Mouse (Mus musculus) CH12.LX (cell line): ENCODE data around the gene Olfr923. TPM values are rescaled to one million over a fixed set of nuclear protein-coding genes. Genes with fewer than 3 reads are reported as not detected.

ENCODE experiments used
- DNase-seq: peaks from one replicate; pipeline ENCODE4 v3.0.0-alpha.2; 2013; ENCODE audit errors: extremely low read depth
- H3K27ac ChIP-seq: 2 replicates; pipeline ENCODE4 v1.5.1; 2012; ENCODE audit warnings: low read depth, mild to moderate bottlenecking, control low read depth, moderate library complexity; ENCODE audit not compliant: insufficient read depth
- H3K27me3 ChIP-seq: replicated peaks from 2 replicates; pipeline ENCODE3; 2012; ENCODE audit warnings: inconsistent platforms
- H3K36me3 ChIP-seq, 2 experiments: replicated peaks in 1 of 2; 2 replicates each; pipeline versions ENCODE3 to v1.6.1; 2012; ENCODE audit warnings: inconsistent platforms in 1 of 2, low read length in 1 of 2, mild to moderate bottlenecking in 1 of 2, mixed read lengths in 1 of 2, moderate library complexity in 1 of 2; ENCODE audit not compliant: control insufficient read depth in 1 of 2, insufficient read depth in 1 of 2
- H3K4me1 ChIP-seq, 2 experiments: 2 replicates each; pipeline ENCODE4 v1.6.1; 2012; ENCODE audit warnings: inconsistent platforms in 1 of 2, moderate library complexity in 1 of 2; ENCODE audit not compliant: insufficient read depth in 2 of 2, control insufficient read depth in 1 of 2
- H3K4me2 ChIP-seq: 2 replicates; pipeline ENCODE4 v1.6.1; 2012; ENCODE audit warnings: low read depth, mild to moderate bottlenecking, control low read depth; ENCODE audit not compliant: poor library complexity, insufficient read depth, severe bottlenecking
- H3K4me3 ChIP-seq, 3 experiments: fragments of 150-350 bp in 1 of 3; sonication (generic) in 1 of 3; replicated peaks in 1 of 3; 2 replicates each; pipeline versions ENCODE3 to v1.5.1; 2011 to 2012; ENCODE audit warnings: low read depth in 2 of 3, low read length in 2 of 3, mild to moderate bottlenecking in 2 of 3, moderate library complexity in 2 of 3, control low read depth in 1 of 3, improper control_type of control experiment in 1 of 3, inconsistent platforms in 1 of 3, mixed read lengths in 1 of 3; ENCODE audit not compliant: poor library complexity in 1 of 3
- H3K79me2 ChIP-seq: replicated peaks from 2 replicates; pipeline ENCODE4 v1.6.1; 2012; ENCODE audit warnings: mild to moderate bottlenecking, moderate library complexity; ENCODE audit not compliant: control insufficient read depth, poor library complexity, insufficient read depth, severe bottlenecking; ENCODE audit errors: extremely low read depth
- H3K9ac ChIP-seq: 2 replicates; pipeline ENCODE4 v1.6.1; 2012; ENCODE audit warnings: low read depth, mild to moderate bottlenecking, control low read depth, moderate library complexity; ENCODE audit not compliant: insufficient read depth
- H3K9me3 ChIP-seq: replicated peaks from 2 replicates; pipeline ENCODE3; 2012; ENCODE audit warnings: low read length, inconsistent platforms, mixed read lengths
- BHLHE40 ChIP-seq: IDR thresholded peaks from 2 replicates; pipeline ENCODE4 v1.6.1; 2011; ENCODE audit warnings: mild to moderate bottlenecking, low read depth, low read length, improper control_type of control experiment
- CHD2 ChIP-seq: IDR thresholded peaks from 2 replicates; pipeline ENCODE4 v1.6.1; 2011; ENCODE audit warnings: low read length, improper control_type of control experiment
- EP300 ChIP-seq: IDR thresholded peaks from 2 replicates; pipeline ENCODE4 v1.6.1; 2011; ENCODE audit warnings: low read length, improper control_type of control experiment
- JUN ChIP-seq: IDR thresholded peaks from 2 replicates; pipeline ENCODE4 v1.6.1; 2011; ENCODE audit warnings: low read depth, mild to moderate bottlenecking, low read length, improper control_type of control experiment, moderate library complexity; ENCODE audit not compliant: insufficient read depth
- JUND ChIP-seq: conservative IDR thresholded peaks from 2 replicates; pipeline ENCODE4 v1.6.1; 2011; ENCODE audit warnings: low read depth, low read length, improper control_type of control experiment
- MAX ChIP-seq: IDR thresholded peaks from 2 replicates; pipeline ENCODE4 v1.6.1; 2011; ENCODE audit warnings: low read length, improper control_type of control experiment
- MEF2A ChIP-seq: IDR thresholded peaks from 2 replicates; pipeline ENCODE4 v1.6.1; 2014; ENCODE audit warnings: low read depth, mild to moderate bottlenecking, inconsistent platforms, low read length, improper control_type of control experiment, borderline replicate concordance
- MYC ChIP-seq: IDR thresholded peaks from 2 replicates; pipeline ENCODE4 v1.6.1; 2011; ENCODE audit warnings: low read depth, mild to moderate bottlenecking, improper control_type of control experiment, low read length
- NELFE ChIP-seq: IDR thresholded peaks from 2 replicates; pipeline ENCODE4 v1.6.1; 2011; ENCODE audit warnings: low read depth, low read length, improper control_type of control experiment
- POLR2A ChIP-seq: IDR thresholded peaks from 2 replicates; pipeline ENCODE4 v1.6.1; 2011; ENCODE audit warnings: low read depth, mild to moderate bottlenecking, improper control_type of control experiment, low read length
- RCOR1 ChIP-seq: conservative IDR thresholded peaks from 2 replicates; pipeline ENCODE4 v1.6.1; 2012; ENCODE audit warnings: low read depth, mild to moderate bottlenecking, inconsistent platforms, low read length, improper control_type of control experiment
- SIN3A ChIP-seq: IDR thresholded peaks from 2 replicates; pipeline ENCODE4 v1.6.1; 2012; ENCODE audit warnings: low read length, improper control_type of control experiment, inconsistent platforms
- SMC3 ChIP-seq: IDR thresholded peaks from 2 replicates; pipeline ENCODE4 v1.6.1; 2011; ENCODE audit warnings: low read depth, low read length, improper control_type of control experiment
- TBP ChIP-seq: conservative IDR thresholded peaks from 2 replicates; pipeline ENCODE4 v1.6.1; 2011; ENCODE audit warnings: low read depth, low read length, improper control_type of control experiment
- TCF12 ChIP-seq: IDR thresholded peaks from 2 replicates; pipeline ENCODE4 v1.6.1; 2014; ENCODE audit warnings: low read depth, mild to moderate bottlenecking, inconsistent platforms, low read length, improper control_type of control experiment
- UBTF ChIP-seq: IDR thresholded peaks from 2 replicates; pipeline ENCODE4 v1.6.1; 2012; ENCODE audit warnings: low read depth, mild to moderate bottlenecking, inconsistent platforms, low read length, improper control_type of control experiment, moderate library complexity
- ZC3H11A ChIP-seq: IDR thresholded peaks from 2 replicates; pipeline ENCODE4 v1.6.1; 2012; ENCODE audit warnings: low read depth, mild to moderate bottlenecking, inconsistent platforms, low read length, improper control_type of control experiment
- ZKSCAN1 ChIP-seq: IDR thresholded peaks from 2 replicates; pipeline ENCODE4 v1.6.1; 2012; ENCODE audit warnings: low read depth, inconsistent platforms, low read length, improper control_type of control experiment, borderline replicate concordance
- ZMIZ1 ChIP-seq: IDR thresholded peaks from 2 replicates; pipeline ENCODE4 v1.6.1; 2012; ENCODE audit warnings: low read depth, mild to moderate bottlenecking, inconsistent platforms, low read length, improper control_type of control experiment
- ZNF384 ChIP-seq: IDR thresholded peaks from 2 replicates; pipeline ENCODE4 v1.6.1; 2012; ENCODE audit warnings: low read depth, low read length, improper control_type of control experiment, inconsistent platforms
- dilution Hi-C: fragments of 300-500 bp; cut with MboI; formaldehyde crosslinking; loops from 2 replicates; pipeline ENCODE4 v1.14.3; 2020; ENCODE audit warnings: low sequenced_read_pairs; ENCODE audit not compliant: extremely low pct_unique_long_range_greater_than_20kb, extremely low pct_ligation_motif_present
- in situ Hi-C: fragments of 300-500 bp; cut with MboI; formaldehyde crosslinking; loops from 3 replicates; pipeline ENCODE4 v1.14.3; 2019; ENCODE audit warnings: low sequenced_read_pairs, low pct_ligation_motif_present, low pct_unique_long_range_greater_than_20kb, mixed read lengths
- polyA plus RNA-seq: library from polyadenylated mRNA; unstranded; fragments of >175 nt; gene quantifications from 2 replicates; pipeline ENCODE4 v1.2.1, GENCODE M21; 2012; ENCODE audit warnings: low read depth; ENCODE audit not compliant: insufficient read length
- total RNA-seq, 2 experiments: library from RNA; depleted of rRNA; stranded (reverse); fragments of 300-350 nt in 1 of 2; fragments of >200 nt in 1 of 2; gene quantifications; 2 replicates each; pipeline ENCODE4 v1.2.3; 2012 to 2014

Olfr923 gene
- total RNA-seq (2012; rRNA removed), result not detected in 2 replicates
- not detected in 2 replicates for total RNA-seq (2014; rRNA removed)
- polyA plus RNA-seq, result not detected in 2 replicates

GRCm38 (mm10) chr9:38826245-38826644 is at the start of gene Olfr923:
Gene Olfr923, plus strand, starts transcription at chr9:38826545.
- Histone ChIP-seq H3K4me2 (no peak within 1 kb of the TSS), H3K27me3 (no peaks in the 10 kb centered on the region), H3K27ac (no peak within 1 kb of the TSS), H3K4me1 (no peaks in the 10 kb centered on the region), H3K9me3 (no peaks in the 10 kb centered on the region), H3K4me3 (no peak within 1 kb of the TSS), H3K9ac (no peak within 1 kb of the TSS), H3K79me2 (no peaks in the 10 kb centered on the region), H3K36me3 (no peaks in the 10 kb centered on the region)
- dilution Hi-C loops (no loop called here), in situ Hi-C loops (no loop called here)
- TF ChIP-seq TCF12, result no peak
- TF ChIP-seq SIN3A, result no peak
- no peak for TF ChIP-seq EP300
- TF ChIP-seq MEF2A, result no peak
- TF ChIP-seq ZKSCAN1, result no peak
- TF ChIP-seq SMC3, result no peak
- no peak for TF ChIP-seq ZC3H11A
- no peak for TF ChIP-seq NELFE
- no peak for TF ChIP-seq ZMIZ1
- TF ChIP-seq CHD2, result no peak
- no peak for DNase-seq

- Histone ChIP-seq H3K36me3 (no peaks in the 10 kb centered on the region), H3K4me2 (no peak overlapping the region), H3K79me2 (no peaks in the 10 kb centered on the region), H3K27ac (no peak overlapping the region), H3K4me1 (no peaks in the 10 kb centered on the region), H3K9me3 (no peaks in the 10 kb centered on the region), H3K4me3 (no peak overlapping the region), H3K27me3 (no peaks in the 10 kb centered on the region), H3K9ac (no peak overlapping the region)
- in situ Hi-C loops (no loop called here), dilution Hi-C loops (no loop called here)
- TF ChIP-seq ZNF384 (no peak), JUN (no peak), ZKSCAN1 (no peak), MEF2A (no peak), SMC3 (no peak), BHLHE40 (no peak), JUND (no peak), MYC (no peak), EP300 (no peak), ZMIZ1 (no peak), UBTF (no peak), CHD2 (no peak), TBP (no peak), MAX (no peak), RCOR1 (no peak), POLR2A (no peak), SIN3A (no peak)
- DNase-seq, result no peak
These were observed 33.7 kb upstream of the Olfr923 start for GRCm38 (mm10) chr9:38792689-38793088.
